Mouse (Mus musculus) olfactory bulb, adult 2 months (tissue): ENCODE results near the gene Hypk.

Experiments
- CTCF ChIP-seq: fragments of 200-500 bp; IDR thresholded peaks from 2 replicates; pipeline ENCODE4 v1.5.1; 2012; ENCODE audit warnings: low read depth, mild to moderate bottlenecking, low read length, moderate library complexity; ENCODE audit not compliant: insufficient read depth
- POLR2A ChIP-seq: fragments of 200-500 bp; IDR thresholded peaks from 2 replicates; pipeline ENCODE4 v1.6.1; 2012; ENCODE audit warnings: mild to moderate bottlenecking, low read depth, low read length, moderate library complexity; ENCODE audit not compliant: insufficient read depth

DNA sequence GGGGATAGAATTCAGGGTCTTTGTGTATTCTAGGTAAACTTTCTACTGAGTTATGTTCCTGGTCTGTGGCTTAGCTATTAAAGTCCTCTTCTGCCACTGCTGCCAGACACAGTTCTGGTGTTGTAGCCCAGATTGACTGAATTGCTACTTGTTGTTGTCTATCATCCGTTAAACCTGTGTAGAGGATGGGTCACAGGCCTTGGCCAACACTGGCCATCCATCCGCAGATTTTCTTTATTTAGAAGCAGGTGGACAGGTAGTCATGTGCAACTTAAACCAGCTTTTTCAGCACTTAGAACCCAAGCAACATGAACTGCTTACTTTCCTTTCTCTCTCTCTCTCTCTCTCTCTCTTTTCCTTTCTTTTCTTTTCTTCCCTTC lies 54.9 kb downstream of the Hypk start:
- TF ChIP-seq CTCF (no peak), POLR2A (no peak)
